Mouse (Mus musculus) CH12.LX (cell line): Measurements from ENCODE around the gene Shtn1. TPM values are rescaled to one million over a fixed set of nuclear protein-coding genes. Genes with fewer than 3 reads are reported as not detected.
A peak's percentile ranks its signal among the peaks of the same experiment; 100 is the strongest.

Experiments
- DNase-seq: peaks from one replicate; pipeline ENCODE4 v3.0.0-alpha.2; 2013; ENCODE audit errors: extremely low read depth
- H3K27ac ChIP-seq: 2 replicates; pipeline ENCODE4 v1.5.1; 2012; ENCODE audit warnings: low read depth, mild to moderate bottlenecking, control low read depth, moderate library complexity; ENCODE audit not compliant: insufficient read depth
- H3K27me3 ChIP-seq: replicated peaks from 2 replicates; pipeline ENCODE3; 2012; ENCODE audit warnings: inconsistent platforms
- H3K36me3 ChIP-seq, 2 experiments: replicated peaks in 1 of 2; 2 replicates each; pipeline versions ENCODE3 to v1.6.1; 2012; ENCODE audit warnings: inconsistent platforms in 1 of 2, low read length in 1 of 2, mild to moderate bottlenecking in 1 of 2, mixed read lengths in 1 of 2, moderate library complexity in 1 of 2; ENCODE audit not compliant: control insufficient read depth in 1 of 2, insufficient read depth in 1 of 2
- H3K4me1 ChIP-seq, 2 experiments: 2 replicates each; pipeline ENCODE4 v1.6.1; 2012; ENCODE audit warnings: inconsistent platforms in 1 of 2, moderate library complexity in 1 of 2; ENCODE audit not compliant: insufficient read depth in 2 of 2, control insufficient read depth in 1 of 2
- H3K4me2 ChIP-seq: 2 replicates; pipeline ENCODE4 v1.6.1; 2012; ENCODE audit warnings: low read depth, mild to moderate bottlenecking, control low read depth; ENCODE audit not compliant: poor library complexity, insufficient read depth, severe bottlenecking
- H3K4me3 ChIP-seq, 3 experiments: fragments of 150-350 bp in 1 of 3; sonication (generic) in 1 of 3; replicated peaks in 1 of 3; 2 replicates each; pipeline versions ENCODE3 to v1.5.1; 2011 to 2012; ENCODE audit warnings: low read depth in 2 of 3, low read length in 2 of 3, mild to moderate bottlenecking in 2 of 3, moderate library complexity in 2 of 3, control low read depth in 1 of 3, improper control_type of control experiment in 1 of 3, inconsistent platforms in 1 of 3, mixed read lengths in 1 of 3; ENCODE audit not compliant: poor library complexity in 1 of 3
- H3K79me2 ChIP-seq: replicated peaks from 2 replicates; pipeline ENCODE4 v1.6.1; 2012; ENCODE audit warnings: mild to moderate bottlenecking, moderate library complexity; ENCODE audit not compliant: control insufficient read depth, poor library complexity, insufficient read depth, severe bottlenecking; ENCODE audit errors: extremely low read depth
- H3K9ac ChIP-seq: 2 replicates; pipeline ENCODE4 v1.6.1; 2012; ENCODE audit warnings: low read depth, mild to moderate bottlenecking, control low read depth, moderate library complexity; ENCODE audit not compliant: insufficient read depth
- H3K9me3 ChIP-seq: replicated peaks from 2 replicates; pipeline ENCODE3; 2012; ENCODE audit warnings: low read length, inconsistent platforms, mixed read lengths
- CHD1 ChIP-seq: IDR thresholded peaks from 2 replicates; pipeline ENCODE4 v1.6.1; 2012; ENCODE audit warnings: low read depth, low read length, improper control_type of control experiment, inconsistent platforms
- ELF1 ChIP-seq: IDR thresholded peaks from 2 replicates; pipeline ENCODE4 v1.6.1; 2014; ENCODE audit warnings: low read depth, mild to moderate bottlenecking, inconsistent platforms, low read length, improper control_type of control experiment
- EP300 ChIP-seq: IDR thresholded peaks from 2 replicates; pipeline ENCODE4 v1.6.1; 2011; ENCODE audit warnings: low read length, improper control_type of control experiment
- ETS1 ChIP-seq: conservative IDR thresholded peaks from 2 replicates; pipeline ENCODE4 v1.6.1; 2012; ENCODE audit warnings: low read depth, mild to moderate bottlenecking, inconsistent platforms, low read length, improper control_type of control experiment, moderate library complexity
- HCFC1 ChIP-seq: IDR thresholded peaks from 2 replicates; pipeline ENCODE4 v1.6.1; 2012; ENCODE audit warnings: low read depth, mild to moderate bottlenecking, inconsistent platforms, low read length, improper control_type of control experiment
- IRF4 ChIP-seq: IDR thresholded peaks from 2 replicates; pipeline ENCODE4 v1.6.1; 2014; ENCODE audit warnings: low read depth, mild to moderate bottlenecking, inconsistent platforms, low read length, improper control_type of control experiment
- MAX ChIP-seq: IDR thresholded peaks from 2 replicates; pipeline ENCODE4 v1.6.1; 2011; ENCODE audit warnings: low read length, improper control_type of control experiment
- MEF2A ChIP-seq: IDR thresholded peaks from 2 replicates; pipeline ENCODE4 v1.6.1; 2014; ENCODE audit warnings: low read depth, mild to moderate bottlenecking, inconsistent platforms, low read length, improper control_type of control experiment, borderline replicate concordance
- MXI1 ChIP-seq: IDR thresholded peaks from 2 replicates; pipeline ENCODE4 v1.6.1; 2011; ENCODE audit warnings: mild to moderate bottlenecking, low read depth, low read length, improper control_type of control experiment
- NRF1 ChIP-seq: IDR thresholded peaks from 2 replicates; pipeline ENCODE4 v1.6.1; 2014; ENCODE audit warnings: low read depth, mild to moderate bottlenecking, inconsistent platforms, low read length, improper control_type of control experiment, moderate library complexity
- POLR2AphosphoS2 ChIP-seq: IDR thresholded peaks from 2 replicates; pipeline ENCODE4 v1.6.1; 2011; ENCODE audit warnings: low read depth, low read length, improper control_type of control experiment
- SMC3 ChIP-seq: IDR thresholded peaks from 2 replicates; pipeline ENCODE4 v1.6.1; 2011; ENCODE audit warnings: low read depth, low read length, improper control_type of control experiment
- TBP ChIP-seq: conservative IDR thresholded peaks from 2 replicates; pipeline ENCODE4 v1.6.1; 2011; ENCODE audit warnings: low read depth, low read length, improper control_type of control experiment
- UBTF ChIP-seq: IDR thresholded peaks from 2 replicates; pipeline ENCODE4 v1.6.1; 2012; ENCODE audit warnings: low read depth, mild to moderate bottlenecking, inconsistent platforms, low read length, improper control_type of control experiment, moderate library complexity
- ZC3H11A ChIP-seq: IDR thresholded peaks from 2 replicates; pipeline ENCODE4 v1.6.1; 2012; ENCODE audit warnings: low read depth, mild to moderate bottlenecking, inconsistent platforms, low read length, improper control_type of control experiment
- ZKSCAN1 ChIP-seq: IDR thresholded peaks from 2 replicates; pipeline ENCODE4 v1.6.1; 2012; ENCODE audit warnings: low read depth, inconsistent platforms, low read length, improper control_type of control experiment, borderline replicate concordance
- ZNF384 ChIP-seq: IDR thresholded peaks from 2 replicates; pipeline ENCODE4 v1.6.1; 2012; ENCODE audit warnings: low read depth, low read length, improper control_type of control experiment, inconsistent platforms
- dilution Hi-C: fragments of 300-500 bp; cut with MboI; formaldehyde crosslinking; loops from 2 replicates; pipeline ENCODE4 v1.14.3; 2020; ENCODE audit warnings: low sequenced_read_pairs; ENCODE audit not compliant: extremely low pct_unique_long_range_greater_than_20kb, extremely low pct_ligation_motif_present
- in situ Hi-C: fragments of 300-500 bp; cut with MboI; formaldehyde crosslinking; loops from 3 replicates; pipeline ENCODE4 v1.14.3; 2019; ENCODE audit warnings: low sequenced_read_pairs, low pct_ligation_motif_present, low pct_unique_long_range_greater_than_20kb, mixed read lengths
- polyA plus RNA-seq: library from polyadenylated mRNA; unstranded; fragments of >175 nt; gene quantifications from 2 replicates; pipeline ENCODE4 v1.2.1, GENCODE M21; 2012; ENCODE audit warnings: low read depth; ENCODE audit not compliant: insufficient read length
- total RNA-seq, 2 experiments: library from RNA; depleted of rRNA; stranded (reverse); fragments of 300-350 nt in 1 of 2; fragments of >200 nt in 1 of 2; gene quantifications; 2 replicates each; pipeline ENCODE4 v1.2.3; 2012 to 2014

Shtn1 gene
- total and polyA plus RNA-seq, 3 experiments, result 6.4 to 20.9 (median 12.1) TPM

DNA sequence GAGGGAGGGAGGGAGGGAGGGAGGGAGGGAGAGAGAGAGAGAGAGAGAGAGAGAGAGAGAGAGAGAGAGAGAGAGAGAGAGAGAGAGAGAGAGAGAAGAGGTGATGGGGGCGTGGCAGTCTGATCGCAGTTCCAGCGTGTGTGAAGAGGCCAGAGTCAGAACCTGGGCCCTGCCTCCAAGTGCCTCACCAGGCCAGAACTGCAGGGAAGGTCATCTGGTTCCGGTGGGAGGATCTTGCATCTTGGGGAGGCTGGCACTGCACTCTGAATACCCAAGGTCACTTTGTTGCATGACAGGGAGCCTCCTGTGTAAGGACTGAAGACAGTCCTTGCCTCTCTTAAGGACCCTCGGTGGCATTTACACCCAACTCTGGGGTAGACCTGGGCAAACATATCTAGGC, 231 bp upstream of the Shtn1 start:
- dilution Hi-C loops (no loop called here), in situ Hi-C loops (no loop called here)
- Histone ChIP-seq H3K27me3 (no peaks in the 10 kb centered on the region), H3K9ac (no peak overlapping the region), H3K79me2 (peaks cover 2% of the 10 kb centered on the region; the same call in 1 of the 2 replicates), H3K36me3 (peaks cover 0 to 2% of the 10 kb centered on the region in 2 experiments), H3K4me3 (no peak overlapping the region), H3K4me2 (peak overlapping the region; percentile 53), H3K27ac (no peak overlapping the region), H3K9me3 (no peaks in the 10 kb centered on the region), H3K4me1 (peaks cover 6 to 31% of the 10 kb centered on the region in 2 experiments)
- no peak for DNase-seq
- TF ChIP-seq CHD1 (no peak), ZNF384 (no peak), TBP (no peak), ELF1 (no peak), NRF1 (no peak), POLR2AphosphoS2 (no peak), MXI1 (no peak; the same call in 1 of the 2 replicates), ZC3H11A (no peak), SMC3 (no peak), HCFC1 (no peak), EP300 (no peak), IRF4 (no peak), UBTF (no peak)

GRCm38 (mm10) chr19:59074841-59075471, 944 bp downstream of the Shtn1 start:
- H3K4me3 ChIP-seq, result peak overlapping the region; percentile 64 to 89 (median 86)
- no peaks in the 10 kb centered on the region for H3K27me3 ChIP-seq
- peaks cover 0 to 5% of the 10 kb centered on the region in 2 experiments for H3K36me3 ChIP-seq
- H3K9me3 ChIP-seq, result no peaks in the 10 kb centered on the region
- in situ Hi-C loops (no loop called here), dilution Hi-C loops (no loop called here)
- H3K4me2 ChIP-seq, result peak overlapping the region; percentile 53
- H3K4me1 ChIP-seq, result peaks cover 6 to 31% of the 10 kb centered on the region in 2 experiments
- DNase-seq, result peak; percentile 79
- H3K79me2 ChIP-seq, result peaks cover 6% of the 10 kb centered on the region
- TF ChIP-seq EP300 (peak; percentile 28; the same call in 1 of the 2 replicates), IRF4 (peak; percentile 42; the same call in 1 of the 2 replicates), ZKSCAN1 (no peak), MEF2A (peak; percentile 6; the same call in 1 of the 2 replicates), MAX (no peak), POLR2AphosphoS2 (no peak), UBTF (peak; percentile 45; the same call in 1 of the 2 replicates), ETS1 (0 out of 2 replicates have a peak, but pooled peaks have one; percentile 4), ELF1 (peak; percentile 25; the same call in 1 of the 2 replicates)
- peak overlapping the region; percentile 64 for H3K9ac ChIP-seq
- H3K27ac ChIP-seq, result peak overlapping the region; percentile 22; the same call in 1 of the 2 replicates
